Mouse (Mus musculus) stomach, postnatal 0 days (tissue): ENCODE data around the gene Caln1.
A peak's percentile ranks its signal among the peaks of the same experiment; 100 is the strongest.

ENCODE experiments used
- CTCF ChIP-seq: IDR thresholded peaks from 2 replicates; pipeline ENCODE4 v1.5.1; 2016; ENCODE audit warnings: antibody characterized with exemption, low read depth, mild to moderate bottlenecking, moderate library complexity
- EP300 ChIP-seq: optimal IDR thresholded peaks from 2 replicates; pipeline ENCODE3; 2016; ENCODE audit warnings: antibody characterized with exemption

DNA sequence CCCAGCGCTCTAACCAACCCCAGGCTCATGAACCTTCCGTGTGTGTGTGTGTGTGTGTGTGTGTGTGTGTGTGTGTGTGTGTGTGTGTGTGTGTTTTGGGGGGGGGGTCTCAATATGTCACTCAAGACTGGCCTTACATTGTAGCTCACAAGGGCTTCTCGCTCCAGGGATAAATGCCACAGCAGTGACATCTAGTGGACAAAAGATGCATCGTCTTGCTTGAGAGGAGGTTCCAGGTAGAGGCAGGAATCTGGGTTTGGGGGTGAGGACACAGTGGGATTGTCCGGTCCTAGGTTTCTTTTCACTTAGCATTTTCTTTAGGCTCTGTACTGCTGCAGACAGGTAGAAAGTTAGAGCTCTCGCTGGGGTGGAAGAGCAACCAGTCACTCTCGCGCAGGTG, 488.9 kb downstream of the Caln1 start:
- TF ChIP-seq CTCF (peak; percentile 84), EP300 (no peak)
